Mouse (Mus musculus) CH12.LX (cell line): ENCODE results near the gene Hras. TPM values are rescaled to one million over a fixed set of nuclear protein-coding genes. Genes with fewer than 3 reads are reported as not detected.

Experiments used
- DNase-seq: peaks from one replicate; pipeline ENCODE4 v3.0.0-alpha.2; 2013; ENCODE audit errors: extremely low read depth
- H3K27ac ChIP-seq: 2 replicates; pipeline ENCODE4 v1.5.1; 2012; ENCODE audit warnings: low read depth, mild to moderate bottlenecking, control low read depth, moderate library complexity; ENCODE audit not compliant: insufficient read depth
- H3K27me3 ChIP-seq: replicated peaks from 2 replicates; pipeline ENCODE3; 2012; ENCODE audit warnings: inconsistent platforms
- H3K36me3 ChIP-seq, 2 experiments: replicated peaks in 1 of 2; 2 replicates each; pipeline versions ENCODE3 to v1.6.1; 2012; ENCODE audit warnings: inconsistent platforms in 1 of 2, low read length in 1 of 2, mild to moderate bottlenecking in 1 of 2, mixed read lengths in 1 of 2, moderate library complexity in 1 of 2; ENCODE audit not compliant: control insufficient read depth in 1 of 2, insufficient read depth in 1 of 2
- H3K4me1 ChIP-seq, 2 experiments: 2 replicates each; pipeline ENCODE4 v1.6.1; 2012; ENCODE audit warnings: inconsistent platforms in 1 of 2, moderate library complexity in 1 of 2; ENCODE audit not compliant: insufficient read depth in 2 of 2, control insufficient read depth in 1 of 2
- H3K4me2 ChIP-seq: 2 replicates; pipeline ENCODE4 v1.6.1; 2012; ENCODE audit warnings: low read depth, mild to moderate bottlenecking, control low read depth; ENCODE audit not compliant: poor library complexity, insufficient read depth, severe bottlenecking
- H3K4me3 ChIP-seq, 3 experiments: fragments of 150-350 bp in 1 of 3; sonication (generic) in 1 of 3; replicated peaks in 1 of 3; 2 replicates each; pipeline versions ENCODE3 to v1.5.1; 2011 to 2012; ENCODE audit warnings: low read depth in 2 of 3, low read length in 2 of 3, mild to moderate bottlenecking in 2 of 3, moderate library complexity in 2 of 3, control low read depth in 1 of 3, improper control_type of control experiment in 1 of 3, inconsistent platforms in 1 of 3, mixed read lengths in 1 of 3; ENCODE audit not compliant: poor library complexity in 1 of 3
- H3K79me2 ChIP-seq: replicated peaks from 2 replicates; pipeline ENCODE4 v1.6.1; 2012; ENCODE audit warnings: mild to moderate bottlenecking, moderate library complexity; ENCODE audit not compliant: control insufficient read depth, poor library complexity, insufficient read depth, severe bottlenecking; ENCODE audit errors: extremely low read depth
- H3K9ac ChIP-seq: 2 replicates; pipeline ENCODE4 v1.6.1; 2012; ENCODE audit warnings: low read depth, mild to moderate bottlenecking, control low read depth, moderate library complexity; ENCODE audit not compliant: insufficient read depth
- H3K9me3 ChIP-seq: replicated peaks from 2 replicates; pipeline ENCODE3; 2012; ENCODE audit warnings: low read length, inconsistent platforms, mixed read lengths
- CHD2 ChIP-seq: IDR thresholded peaks from 2 replicates; pipeline ENCODE4 v1.6.1; 2011; ENCODE audit warnings: low read length, improper control_type of control experiment
- CTCF ChIP-seq, 2 experiments: IDR thresholded peaks in 1 of 2; conservative IDR thresholded peaks in 1 of 2; 2 replicates each; pipeline ENCODE4 v1.5.1; 2011 to 2012; ENCODE audit warnings: low read depth in 2 of 2, low read length in 2 of 2, improper control_type of control experiment in 1 of 2, inconsistent platforms in 1 of 2, mild to moderate bottlenecking in 1 of 2, moderate library complexity in 1 of 2
- ETS1 ChIP-seq: conservative IDR thresholded peaks from 2 replicates; pipeline ENCODE4 v1.6.1; 2012; ENCODE audit warnings: low read depth, mild to moderate bottlenecking, inconsistent platforms, low read length, improper control_type of control experiment, moderate library complexity
- HCFC1 ChIP-seq: IDR thresholded peaks from 2 replicates; pipeline ENCODE4 v1.6.1; 2012; ENCODE audit warnings: low read depth, mild to moderate bottlenecking, inconsistent platforms, low read length, improper control_type of control experiment
- IRF4 ChIP-seq: IDR thresholded peaks from 2 replicates; pipeline ENCODE4 v1.6.1; 2014; ENCODE audit warnings: low read depth, mild to moderate bottlenecking, inconsistent platforms, low read length, improper control_type of control experiment
- KAT2A ChIP-seq: IDR thresholded peaks from 2 replicates; pipeline ENCODE4 v1.6.1; 2012; ENCODE audit warnings: low read length, improper control_type of control experiment, inconsistent platforms; ENCODE audit not compliant: insufficient replicate concordance
- MAFK ChIP-seq: IDR thresholded peaks from 2 replicates; pipeline ENCODE4 v1.6.1; 2011; ENCODE audit warnings: low read length, improper control_type of control experiment; ENCODE audit not compliant: insufficient replicate concordance
- MAX ChIP-seq: IDR thresholded peaks from 2 replicates; pipeline ENCODE4 v1.6.1; 2011; ENCODE audit warnings: low read length, improper control_type of control experiment
- MXI1 ChIP-seq: IDR thresholded peaks from 2 replicates; pipeline ENCODE4 v1.6.1; 2011; ENCODE audit warnings: mild to moderate bottlenecking, low read depth, low read length, improper control_type of control experiment
- NELFE ChIP-seq: IDR thresholded peaks from 2 replicates; pipeline ENCODE4 v1.6.1; 2011; ENCODE audit warnings: low read depth, low read length, improper control_type of control experiment
- PAX5 ChIP-seq: IDR thresholded peaks from 2 replicates; pipeline ENCODE4 v1.6.1; 2012; ENCODE audit warnings: low read length, inconsistent platforms, mixed read lengths
- POLR2AphosphoS2 ChIP-seq: IDR thresholded peaks from 2 replicates; pipeline ENCODE4 v1.6.1; 2011; ENCODE audit warnings: low read depth, low read length, improper control_type of control experiment
- RAD21 ChIP-seq: IDR thresholded peaks from 2 replicates; pipeline ENCODE4 v1.6.1; 2011; ENCODE audit warnings: low read depth, mild to moderate bottlenecking, low read length, improper control_type of control experiment, moderate library complexity
- SIN3A ChIP-seq: IDR thresholded peaks from 2 replicates; pipeline ENCODE4 v1.6.1; 2012; ENCODE audit warnings: low read length, improper control_type of control experiment, inconsistent platforms
- SMC3 ChIP-seq: IDR thresholded peaks from 2 replicates; pipeline ENCODE4 v1.6.1; 2011; ENCODE audit warnings: low read depth, low read length, improper control_type of control experiment
- TBP ChIP-seq: conservative IDR thresholded peaks from 2 replicates; pipeline ENCODE4 v1.6.1; 2011; ENCODE audit warnings: low read depth, low read length, improper control_type of control experiment
- TCF12 ChIP-seq: IDR thresholded peaks from 2 replicates; pipeline ENCODE4 v1.6.1; 2014; ENCODE audit warnings: low read depth, mild to moderate bottlenecking, inconsistent platforms, low read length, improper control_type of control experiment
- UBTF ChIP-seq: IDR thresholded peaks from 2 replicates; pipeline ENCODE4 v1.6.1; 2012; ENCODE audit warnings: low read depth, mild to moderate bottlenecking, inconsistent platforms, low read length, improper control_type of control experiment, moderate library complexity
- USF1 ChIP-seq: IDR thresholded peaks from 2 replicates; pipeline ENCODE4 v1.6.1; 2014; ENCODE audit warnings: low read depth, mild to moderate bottlenecking, inconsistent platforms, low read length, improper control_type of control experiment
- USF2 ChIP-seq: conservative IDR thresholded peaks from 2 replicates; pipeline ENCODE4 v1.6.1; 2011; ENCODE audit warnings: low read depth, low read length, improper control_type of control experiment
- ZKSCAN1 ChIP-seq: IDR thresholded peaks from 2 replicates; pipeline ENCODE4 v1.6.1; 2012; ENCODE audit warnings: low read depth, inconsistent platforms, low read length, improper control_type of control experiment, borderline replicate concordance
- ZNF384 ChIP-seq: IDR thresholded peaks from 2 replicates; pipeline ENCODE4 v1.6.1; 2012; ENCODE audit warnings: low read depth, low read length, improper control_type of control experiment, inconsistent platforms
- dilution Hi-C: fragments of 300-500 bp; cut with MboI; formaldehyde crosslinking; loops from 2 replicates; pipeline ENCODE4 v1.14.3; 2020; ENCODE audit warnings: low sequenced_read_pairs; ENCODE audit not compliant: extremely low pct_unique_long_range_greater_than_20kb, extremely low pct_ligation_motif_present
- in situ Hi-C: fragments of 300-500 bp; cut with MboI; formaldehyde crosslinking; loops from 3 replicates; pipeline ENCODE4 v1.14.3; 2019; ENCODE audit warnings: low sequenced_read_pairs, low pct_ligation_motif_present, low pct_unique_long_range_greater_than_20kb, mixed read lengths
- polyA plus RNA-seq: library from polyadenylated mRNA; unstranded; fragments of >175 nt; gene quantifications from 2 replicates; pipeline ENCODE4 v1.2.1, GENCODE M21; 2012; ENCODE audit warnings: low read depth; ENCODE audit not compliant: insufficient read length
- total RNA-seq, 2 experiments: library from RNA; depleted of rRNA; stranded (reverse); fragments of 300-350 nt in 1 of 2; fragments of >200 nt in 1 of 2; gene quantifications; 2 replicates each; pipeline ENCODE4 v1.2.3; 2012 to 2014

Gene Hras
- total and polyA plus RNA-seq, 3 experiments = 43.6 to 82.0 (median 71.3) TPM

DNA sequence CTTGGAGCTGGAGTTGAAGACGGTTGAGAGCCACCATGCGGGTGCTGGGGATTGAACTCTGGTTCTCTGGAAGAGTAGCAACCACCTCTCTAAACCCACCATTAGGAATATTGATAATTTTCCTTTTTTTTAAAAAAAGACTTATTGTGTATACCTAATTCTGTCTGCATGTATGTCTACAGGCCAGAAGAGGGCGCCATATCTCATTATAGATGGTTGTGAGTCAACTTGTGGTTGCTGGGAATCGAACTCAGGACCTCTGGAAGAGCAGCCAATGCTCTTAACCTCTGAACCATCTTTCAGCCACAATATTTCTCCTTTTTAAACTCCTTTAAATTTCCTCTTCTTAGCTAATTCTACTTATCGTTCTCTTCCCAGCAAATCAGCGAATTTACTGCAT is 32.7 kb upstream of the Hras start:
- no peak for DNase-seq
- Histone ChIP-seq H3K27ac (no peak overlapping the region), H3K36me3 (peaks cover 8 to 14% of the 10 kb centered on the region in 2 experiments), H3K4me1 (peaks cover 12 to 41% of the 10 kb centered on the region in 2 experiments), H3K9ac (no peak overlapping the region), H3K27me3 (peaks cover 22% of the 10 kb centered on the region), H3K9me3 (peaks cover 7% of the 10 kb centered on the region), H3K4me3 (no peak overlapping the region), H3K4me2 (no peak overlapping the region), H3K79me2 (peaks cover 29% of the 10 kb centered on the region)
- in situ Hi-C loops (no loop called here), dilution Hi-C loops (no loop called here)
- TF ChIP-seq RAD21 = no peak
- no peak for TF ChIP-seq TCF12
- TF ChIP-seq TBP = no peak
- TF ChIP-seq UBTF = no peak
- TF ChIP-seq SMC3 = no peak
- TF ChIP-seq CHD2 = no peak
- TF ChIP-seq MAX = no peak
- no peak for TF ChIP-seq HCFC1
- no peak for TF ChIP-seq IRF4
- no peak for TF ChIP-seq ZKSCAN1
- TF ChIP-seq POLR2AphosphoS2 = no peak
- no peak for TF ChIP-seq MAFK
- no peak for TF ChIP-seq USF1
- TF ChIP-seq ZNF384 = no peak

DNA sequence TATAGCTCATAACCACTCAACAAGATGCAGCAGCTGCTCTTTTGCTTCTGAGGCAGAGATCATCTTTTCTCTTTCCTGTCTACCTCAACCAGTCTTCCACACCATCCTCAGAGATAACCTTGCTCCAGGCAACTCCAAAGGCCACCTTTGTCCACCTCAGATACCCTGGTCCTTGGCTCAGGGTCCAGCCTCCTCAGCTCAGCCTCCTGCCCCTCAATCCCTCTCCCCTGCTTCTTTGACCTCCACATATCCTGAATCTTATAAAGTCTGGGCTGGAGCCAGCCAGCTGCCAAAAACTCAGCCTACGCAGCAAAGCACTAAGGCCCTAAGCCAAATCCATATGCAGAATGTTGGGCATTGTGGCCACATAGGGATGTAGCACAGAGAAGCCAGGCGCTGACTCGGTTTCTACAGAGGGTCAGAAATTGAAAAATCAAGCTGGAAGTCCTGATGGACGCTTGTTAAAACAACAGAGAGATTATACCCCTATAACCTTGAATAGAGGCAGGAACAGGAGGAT is 29.0 kb upstream of the Hras start:
- TF ChIP-seq SMC3 = no peak
- no peak for TF ChIP-seq PAX5
- no peak for TF ChIP-seq CHD2
- no peak for TF ChIP-seq MXI1
- no peak for TF ChIP-seq SIN3A
- TF ChIP-seq KAT2A = no peak
- no peak for TF ChIP-seq HCFC1
- TF ChIP-seq MAFK = no peak
- TF ChIP-seq TCF12 = no peak
- no peak for TF ChIP-seq CTCF (conservative IDR thresholded peaks at IDR 0.05 in 1 of 2, IDR thresholded peaks at IDR 0.05 in 1 of 2; ENCODE audit: low read depth in 2 of 2, low read length in 2 of 2)
- TF ChIP-seq NELFE = no peak
- no peak for TF ChIP-seq ZKSCAN1
- TF ChIP-seq USF2 = no peak
- TF ChIP-seq MAX = no peak
- TF ChIP-seq ETS1 = no peak
- Histone ChIP-seq H3K36me3 (peaks cover 0 to 20% of the 10 kb centered on the region in 2 experiments), H3K27ac (no peak overlapping the region), H3K27me3 (peaks cover 22% of the 10 kb centered on the region), H3K4me1 (peaks cover 13 to 44% of the 10 kb centered on the region in 2 experiments), H3K4me3 (no peak overlapping the region), H3K4me2 (peak overlapping the region; percentile 52; the same call in 1 of the 2 replicates), H3K79me2 (no peaks in the 10 kb centered on the region), H3K9me3 (peaks cover 7% of the 10 kb centered on the region), H3K9ac (peak overlapping the region; percentile 51)
- dilution Hi-C loops (no loop called here), in situ Hi-C loops (no loop called here)
- DNase-seq = no peak
